Mouse (Mus musculus): Measurements from ENCODE around the gene Trak1. TPM values are rescaled to one million over a fixed set of nuclear protein-coding genes. Genes with fewer than 3 reads are reported as not detected.

The Trak1 gene
- polyA plus RNA-seq, 1 experiment from 2014 or later: 8.8 TPM

GRCm38 (mm10) chr9:121298411-121299091 lies 1.2 kb downstream of the Trak1 start:
- Histone ChIP-seq H3K9ac (replicated peaks; ENCODE audit: low read length) (peak overlapping the region; percentile 89), H3K36me3 (replicated peaks; ENCODE audit: control insufficient read depth, insufficient read depth, low read depth, low read length) (no peaks in the 10 kb centered on the region), H3K27me3 (ENCODE audit: control insufficient read depth, insufficient read depth, low read length) (peaks cover 3% of the 10 kb centered on the region; the same call in 1 of the 2 replicates), H3K9me3 (replicated peaks; ENCODE audit: control insufficient read depth, low read length) (no peaks in the 10 kb centered on the region), H3K4me3 (ENCODE audit: low read depth, low read length) (peak overlapping the region; percentile 90), H3K4me2 (ENCODE audit: low read depth, low read length) (peak overlapping the region; percentile 97), H3K4me1 (ENCODE audit: control insufficient read depth, insufficient read depth, low read length) (peaks cover 5% of the 10 kb centered on the region), H3K27ac (replicated peaks; ENCODE audit: low read depth, low read length) (no peak overlapping the region)
- 42% methylated on average over 15 of the region's 15 CpGs for WGBS
- DNase-seq (ENCODE audit: low spot score): no peak
- no peak for ATAC-seq (replicated peaks; ENCODE audit: insufficient number of reproducible peaks, low FRiP score, low TSS enrichment, low read depth)

GRCm38 (mm10) chr9:121299223-121299755 lies 2.0 kb downstream of the Trak1 start:
- no peaks in the 10 kb centered on the region for H3K36me3 ChIP-seq (replicated peaks; ENCODE audit: control insufficient read depth, insufficient read depth, low read depth, low read length)
- peaks cover 5% of the 10 kb centered on the region for H3K4me1 ChIP-seq (ENCODE audit: control insufficient read depth, insufficient read depth, low read length)
- H3K9ac ChIP-seq (replicated peaks; ENCODE audit: low read length): no peak overlapping the region
- H3K4me2 ChIP-seq (ENCODE audit: low read depth, low read length): peak overlapping the region; percentile 97; the same call in 1 of the 2 replicates
- DNase-seq (ENCODE audit: low spot score) (no peak), ATAC-seq (replicated peaks; ENCODE audit: insufficient number of reproducible peaks, low FRiP score, low TSS enrichment, low read depth) (no peak)
- H3K9me3 ChIP-seq (replicated peaks; ENCODE audit: control insufficient read depth, low read length): no peaks in the 10 kb centered on the region
- no peak overlapping the region for H3K27ac ChIP-seq (replicated peaks; ENCODE audit: low read depth, low read length)
- WGBS: 70% methylated on average over 9 of the region's 9 CpGs
- H3K27me3 ChIP-seq (ENCODE audit: control insufficient read depth, insufficient read depth, low read length): peaks cover 3% of the 10 kb centered on the region; the same call in 1 of the 2 replicates
- H3K4me3 ChIP-seq (ENCODE audit: low read depth, low read length): no peak overlapping the region

- no peaks in the 10 kb centered on the region for H3K36me3 ChIP-seq (replicated peaks; ENCODE audit: control insufficient read depth, insufficient read depth, low read depth, low read length)
- H3K4me3 ChIP-seq (ENCODE audit: low read depth, low read length): no peak overlapping the region
- no peak for ATAC-seq (replicated peaks; ENCODE audit: insufficient number of reproducible peaks, low FRiP score, low TSS enrichment, low read depth)
- H3K27ac ChIP-seq (replicated peaks; ENCODE audit: low read depth, low read length): no peak overlapping the region
- DNase-seq (ENCODE audit: low spot score): no peak
- 0 out of 2 replicates have a peak overlapping the region, but pooled peaks have one; percentile 7 for H3K9ac ChIP-seq (replicated peaks; ENCODE audit: low read length)
- WGBS: 48% methylated on average over 19 of the region's 19 CpGs
- H3K9me3 ChIP-seq (replicated peaks; ENCODE audit: control insufficient read depth, low read length): no peaks in the 10 kb centered on the region
- H3K4me1 ChIP-seq (ENCODE audit: control insufficient read depth, insufficient read depth, low read length): peaks cover 5% of the 10 kb centered on the region
- H3K4me2 ChIP-seq (ENCODE audit: low read depth, low read length): no peak overlapping the region
- H3K27me3 ChIP-seq (ENCODE audit: control insufficient read depth, insufficient read depth, low read length): peaks cover 3% of the 10 kb centered on the region; the same call in 1 of the 2 replicates
Observed at GRCm38 (mm10) chr9:121299976-121300570, 2.8 kb downstream of the Trak1 start.

DNA sequence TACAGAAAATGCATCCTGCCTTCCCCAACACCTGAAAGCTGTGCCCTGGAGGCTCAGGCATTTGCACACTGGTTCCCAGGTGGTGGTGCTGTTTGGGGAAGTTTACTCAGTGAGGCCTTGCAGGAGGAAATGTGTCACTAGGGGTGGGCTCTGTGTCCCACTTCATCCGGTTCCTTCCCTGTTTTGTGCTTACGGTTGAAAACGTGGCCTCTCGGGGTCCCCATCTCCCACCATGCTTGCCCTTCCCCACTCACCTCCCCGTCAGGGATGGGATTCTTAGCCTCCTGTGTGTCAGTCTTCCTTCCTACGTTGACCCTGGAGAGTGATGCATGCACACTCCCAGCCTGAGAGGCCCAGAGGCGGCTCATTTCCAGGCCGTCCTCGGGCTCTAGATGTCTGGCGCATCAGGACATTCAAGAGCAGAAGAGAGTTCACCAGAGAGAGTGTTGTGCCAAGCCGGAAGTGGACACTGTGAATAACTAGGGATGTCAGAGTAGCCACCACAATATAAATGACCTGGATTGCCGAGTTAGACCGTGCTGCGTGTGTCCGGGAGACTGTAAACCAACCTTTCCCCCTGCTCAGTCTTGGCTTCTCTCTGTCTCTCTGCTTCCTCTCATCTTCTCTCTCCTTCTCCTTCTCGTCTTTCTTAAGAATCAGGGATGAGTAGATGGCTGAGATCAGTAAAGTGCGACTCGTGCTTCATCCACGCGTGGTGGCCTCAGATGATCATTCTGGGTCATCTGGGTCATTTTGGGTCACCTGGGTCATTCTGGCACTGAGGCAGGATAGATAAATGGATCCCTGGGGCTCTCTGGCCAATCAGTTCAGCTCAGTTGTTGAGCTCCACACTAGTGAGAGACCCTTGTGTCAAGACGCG lies 4.0 kb downstream of the Trak1 start:
- no peak for ATAC-seq (replicated peaks; ENCODE audit: insufficient number of reproducible peaks, low FRiP score, low TSS enrichment, low read depth)
- H3K36me3 ChIP-seq (replicated peaks; ENCODE audit: control insufficient read depth, insufficient read depth, low read depth, low read length): no peaks in the 10 kb centered on the region
- no peak overlapping the region for H3K4me3 ChIP-seq (ENCODE audit: low read depth, low read length)
- no peak overlapping the region for H3K4me2 ChIP-seq (ENCODE audit: low read depth, low read length)
- DNase-seq (ENCODE audit: low spot score): no peak
- H3K4me1 ChIP-seq (ENCODE audit: control insufficient read depth, insufficient read depth, low read length): peaks cover 5% of the 10 kb centered on the region
- no peak overlapping the region for H3K9ac ChIP-seq (replicated peaks; ENCODE audit: low read length)
- WGBS: 75% methylated on average over 22 of the region's 22 CpGs
- peaks cover 3% of the 10 kb centered on the region; the same call in 1 of the 2 replicates for H3K27me3 ChIP-seq (ENCODE audit: control insufficient read depth, insufficient read depth, low read length)
- no peak overlapping the region for H3K27ac ChIP-seq (replicated peaks; ENCODE audit: low read depth, low read length)
- no peaks in the 10 kb centered on the region for H3K9me3 ChIP-seq (replicated peaks; ENCODE audit: control insufficient read depth, low read length)

DNA sequence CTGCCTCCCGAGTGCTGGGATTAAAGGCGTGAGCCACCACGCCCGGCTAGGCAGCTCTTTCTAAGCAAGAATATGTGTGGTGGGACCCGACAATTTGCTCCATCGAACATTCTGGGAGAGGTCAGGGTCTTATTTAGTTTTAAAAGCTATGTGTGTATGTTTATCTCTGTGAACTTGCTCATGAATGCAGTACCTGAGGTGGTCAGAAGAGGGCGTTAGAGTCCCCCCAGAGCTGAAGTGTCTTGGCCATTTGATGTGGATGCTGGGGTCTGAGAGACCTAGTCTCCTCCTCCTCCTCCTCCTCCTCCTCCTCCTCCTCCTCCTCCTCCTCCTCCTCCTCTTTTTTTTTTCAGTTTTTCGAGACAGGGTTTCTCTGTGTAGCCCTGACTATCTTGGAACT lies 5.2 kb downstream of the Trak1 start:
- no peaks in the 10 kb centered on the region for H3K36me3 ChIP-seq (replicated peaks; ENCODE audit: control insufficient read depth, insufficient read depth, low read depth, low read length)
- no peaks in the 10 kb centered on the region for H3K9me3 ChIP-seq (replicated peaks; ENCODE audit: control insufficient read depth, low read length)
- WGBS: 89% methylated on average over 7 of the region's 8 CpGs
- peaks cover 5% of the 10 kb centered on the region for H3K4me1 ChIP-seq (ENCODE audit: control insufficient read depth, insufficient read depth, low read length)
- H3K9ac ChIP-seq (replicated peaks; ENCODE audit: low read length): no peak overlapping the region
- H3K4me3 ChIP-seq (ENCODE audit: low read depth, low read length): no peak overlapping the region
- no peaks in the 10 kb centered on the region for H3K27me3 ChIP-seq (ENCODE audit: control insufficient read depth, insufficient read depth, low read length)
- H3K4me2 ChIP-seq (ENCODE audit: low read depth, low read length): no peak overlapping the region
- H3K27ac ChIP-seq (replicated peaks; ENCODE audit: low read depth, low read length): no peak overlapping the region
- ATAC-seq (replicated peaks; ENCODE audit: insufficient number of reproducible peaks, low FRiP score, low TSS enrichment, low read depth): no peak
- no peak for DNase-seq (ENCODE audit: low spot score)

- 74% methylated on average over 6 of the region's 6 CpGs for WGBS
- DNase-seq (ENCODE audit: low spot score) (no peak), ATAC-seq (replicated peaks; ENCODE audit: insufficient number of reproducible peaks, low FRiP score, low TSS enrichment, low read depth) (no peak)
- Histone ChIP-seq H3K4me3 (ENCODE audit: low read depth, low read length) (no peak overlapping the region), H3K4me2 (ENCODE audit: low read depth, low read length) (no peak overlapping the region), H3K4me1 (ENCODE audit: control insufficient read depth, insufficient read depth, low read length) (peaks cover 5% of the 10 kb centered on the region), H3K27ac (replicated peaks; ENCODE audit: low read depth, low read length) (no peak overlapping the region), H3K9me3 (replicated peaks; ENCODE audit: control insufficient read depth, low read length) (no peaks in the 10 kb centered on the region), H3K27me3 (ENCODE audit: control insufficient read depth, insufficient read depth, low read length) (no peaks in the 10 kb centered on the region), H3K9ac (replicated peaks; ENCODE audit: low read length) (no peak overlapping the region), H3K36me3 (replicated peaks; ENCODE audit: control insufficient read depth, insufficient read depth, low read depth, low read length) (no peaks in the 10 kb centered on the region)
Observed at GRCm38 (mm10) chr9:121303086-121303485, 5.8 kb downstream of the Trak1 start.

- no peak overlapping the region for H3K4me3 ChIP-seq (ENCODE audit: low read depth, low read length)
- no peak overlapping the region for H3K4me2 ChIP-seq (ENCODE audit: low read depth, low read length)
- no peak overlapping the region for H3K9ac ChIP-seq (replicated peaks; ENCODE audit: low read length)
- no peak overlapping the region for H3K27ac ChIP-seq (replicated peaks; ENCODE audit: low read depth, low read length)
- WGBS: 42% methylated on average over 9 of the region's 9 CpGs
- no peaks in the 10 kb centered on the region for H3K36me3 ChIP-seq (replicated peaks; ENCODE audit: control insufficient read depth, insufficient read depth, low read depth, low read length)
- no peak for DNase-seq (ENCODE audit: low spot score)
- H3K9me3 ChIP-seq (replicated peaks; ENCODE audit: control insufficient read depth, low read length): no peaks in the 10 kb centered on the region
- H3K4me1 ChIP-seq (ENCODE audit: control insufficient read depth, insufficient read depth, low read length): peaks cover under 1% of the 10 kb centered on the region
- no peaks in the 10 kb centered on the region for H3K27me3 ChIP-seq (ENCODE audit: control insufficient read depth, insufficient read depth, low read length)
- ATAC-seq (replicated peaks; ENCODE audit: insufficient number of reproducible peaks, low FRiP score, low TSS enrichment, low read depth): peak; percentile 34; the same call in 1 of the 2 replicates
Observed at GRCm38 (mm10) chr9:121303748-121304147, 6.4 kb downstream of the Trak1 start.

Measured in embryonic facial prominence, embryonic 11.5 days (tissue).